Mouse (Mus musculus): Measurements from ENCODE around the gene Lsm3. TPM values are rescaled to one million over a fixed set of nuclear protein-coding genes. Genes with fewer than 3 reads are reported as not detected.
A peak's percentile ranks its signal among the peaks of the same experiment; 100 is the strongest.

Lsm3 gene
- polyA plus RNA-seq, 1 experiment from 2014 or later: 280 TPM

GRCm38 (mm10) chr6:91535231-91535630 is 19.5 kb downstream of the Lsm3 start:
- Histone ChIP-seq H3K9me3 (replicated peaks) (no peaks in the 10 kb centered on the region), H3K9ac (no peak overlapping the region), H3K36me3 (no peaks in the 10 kb centered on the region), H3K4me3 (replicated peaks) (no peak overlapping the region), H3K27ac (no peak overlapping the region), H3K27me3 (no peaks in the 10 kb centered on the region), H3K4me1 (peaks cover 19% of the 10 kb centered on the region), H3K4me2 (no peak overlapping the region)
- no peak for ATAC-seq (replicated peaks; ENCODE audit: low FRiP score)
- 84% methylated on average over 3 of the region's 3 CpGs for WGBS

- Histone ChIP-seq H3K9me3 (replicated peaks) (no peaks in the 10 kb centered on the region), H3K9ac (no peak overlapping the region), H3K4me1 (peaks cover 19% of the 10 kb centered on the region), H3K27ac (no peak overlapping the region), H3K4me3 (replicated peaks) (no peak overlapping the region), H3K27me3 (no peaks in the 10 kb centered on the region), H3K4me2 (no peak overlapping the region), H3K36me3 (no peaks in the 10 kb centered on the region)
- WGBS: 78% methylated on average over 11 of the region's 11 CpGs
- ATAC-seq (replicated peaks; ENCODE audit: low FRiP score): no peak
Measured at GRCm38 (mm10) chr6:91536047-91536765, 20.5 kb downstream of the Lsm3 start.

- H3K36me3 ChIP-seq: no peaks in the 10 kb centered on the region
- no peak overlapping the region for H3K9ac ChIP-seq
- no peak for ATAC-seq (replicated peaks; ENCODE audit: low FRiP score)
- H3K4me1 ChIP-seq: peaks cover 19% of the 10 kb centered on the region
- H3K4me3 ChIP-seq (replicated peaks): no peak overlapping the region
- no peak overlapping the region for H3K4me2 ChIP-seq
- H3K27ac ChIP-seq: no peak overlapping the region
- no peaks in the 10 kb centered on the region for H3K9me3 ChIP-seq (replicated peaks)
- no peaks in the 10 kb centered on the region for H3K27me3 ChIP-seq
- WGBS: 67% methylated on average over 3 of the region's 3 CpGs
Measured at GRCm38 (mm10) chr6:91541276-91541675, 25.5 kb downstream of the Lsm3 start.

- Histone ChIP-seq H3K9ac (no peak overlapping the region), H3K27me3 (no peaks in the 10 kb centered on the region), H3K36me3 (no peaks in the 10 kb centered on the region), H3K4me2 (no peak overlapping the region), H3K4me3 (replicated peaks) (no peak overlapping the region), H3K4me1 (peaks cover 23% of the 10 kb centered on the region), H3K27ac (peak overlapping the region; percentile 24; the same call in 1 of the 2 replicates), H3K9me3 (replicated peaks) (no peaks in the 10 kb centered on the region)
- no peak for ATAC-seq (replicated peaks; ENCODE audit: low FRiP score)
- 64% methylated on average over 5 of the region's 5 CpGs for WGBS
Measured at GRCm38 (mm10) chr6:91543056-91543455, 27.3 kb downstream of the Lsm3 start.

GRCm38 (mm10) chr6:91546241-91546884 is 30.6 kb downstream of the Lsm3 start:
- Histone ChIP-seq H3K4me2 (no peak overlapping the region), H3K27me3 (no peaks in the 10 kb centered on the region), H3K4me3 (replicated peaks) (no peak overlapping the region), H3K9ac (no peak overlapping the region), H3K4me1 (peaks cover 31% of the 10 kb centered on the region), H3K9me3 (replicated peaks) (no peaks in the 10 kb centered on the region), H3K27ac (peak overlapping the region; percentile 18; the same call in 1 of the 2 replicates), H3K36me3 (no peaks in the 10 kb centered on the region)
- ATAC-seq (replicated peaks; ENCODE audit: low FRiP score): peak; percentile 35; the same call in 1 of the 2 replicates
- 24% methylated on average over 9 of the region's 9 CpGs for WGBS

GRCm38 (mm10) chr6:91547313-91547712 is 31.6 kb downstream of the Lsm3 start:
- no peaks in the 10 kb centered on the region for H3K36me3 ChIP-seq
- no peaks in the 10 kb centered on the region for H3K27me3 ChIP-seq
- ATAC-seq (replicated peaks; ENCODE audit: low FRiP score): no peak
- H3K4me3 ChIP-seq (replicated peaks): no peak overlapping the region
- H3K9me3 ChIP-seq (replicated peaks): no peaks in the 10 kb centered on the region
- H3K4me1 ChIP-seq: peaks cover 33% of the 10 kb centered on the region
- no peak overlapping the region for H3K4me2 ChIP-seq
- no peak overlapping the region for H3K9ac ChIP-seq
- no peak overlapping the region for H3K27ac ChIP-seq
- WGBS: 48% methylated on average over 1 of the region's 1 CpGs

- peaks cover 27% of the 10 kb centered on the region for H3K4me1 ChIP-seq
- no peaks in the 10 kb centered on the region for H3K36me3 ChIP-seq
- H3K27ac ChIP-seq: peak overlapping the region; percentile 28; the same call in 1 of the 2 replicates
- H3K4me3 ChIP-seq (replicated peaks): no peak overlapping the region
- WGBS: 25% methylated on average over 5 of the region's 5 CpGs
- H3K9me3 ChIP-seq (replicated peaks): no peaks in the 10 kb centered on the region
- H3K9ac ChIP-seq: no peak overlapping the region
- H3K27me3 ChIP-seq: no peaks in the 10 kb centered on the region
- 0 out of 2 replicates have a peak, but pooled peaks have one; percentile 55 for ATAC-seq (replicated peaks; ENCODE audit: low FRiP score)
- no peak overlapping the region for H3K4me2 ChIP-seq
Measured at GRCm38 (mm10) chr6:91549621-91550020, 33.9 kb downstream of the Lsm3 start.

GRCm38 (mm10) chr6:91551671-91552070 is 35.9 kb downstream of the Lsm3 start:
- Histone ChIP-seq H3K36me3 (no peaks in the 10 kb centered on the region), H3K9me3 (replicated peaks) (no peaks in the 10 kb centered on the region), H3K27me3 (no peaks in the 10 kb centered on the region), H3K27ac (no peak overlapping the region), H3K4me2 (no peak overlapping the region), H3K9ac (no peak overlapping the region), H3K4me1 (peaks cover 18% of the 10 kb centered on the region), H3K4me3 (replicated peaks) (no peak overlapping the region)
- 98% methylated on average over 3 of the region's 3 CpGs for WGBS
- ATAC-seq (replicated peaks; ENCODE audit: low FRiP score): no peak

GRCm38 (mm10) chr6:91552693-91553092 is 37.0 kb downstream of the Lsm3 start:
- no peak overlapping the region for H3K4me2 ChIP-seq
- H3K4me3 ChIP-seq (replicated peaks): no peak overlapping the region
- no peak overlapping the region for H3K9ac ChIP-seq
- ATAC-seq (replicated peaks; ENCODE audit: low FRiP score): no peak
- no peaks in the 10 kb centered on the region for H3K36me3 ChIP-seq
- no peaks in the 10 kb centered on the region for H3K27me3 ChIP-seq
- peaks cover 18% of the 10 kb centered on the region for H3K4me1 ChIP-seq
- WGBS: 8% methylated on average over 3 of the region's 3 CpGs
- 0 out of 2 replicates have a peak overlapping the region, but pooled peaks have one; percentile 22 for H3K27ac ChIP-seq
- no peaks in the 10 kb centered on the region for H3K9me3 ChIP-seq (replicated peaks)

- H3K27ac ChIP-seq: no peak overlapping the region
- H3K4me2 ChIP-seq: no peak overlapping the region
- WGBS: 50% methylated on average over 1 of the region's 1 CpGs
- H3K4me1 ChIP-seq: no peaks in the 10 kb centered on the region
- no peak for ATAC-seq (replicated peaks; ENCODE audit: low FRiP score)
- H3K4me3 ChIP-seq (replicated peaks): no peak overlapping the region
- no peaks in the 10 kb centered on the region for H3K9me3 ChIP-seq (replicated peaks)
- no peaks in the 10 kb centered on the region for H3K36me3 ChIP-seq
- no peaks in the 10 kb centered on the region for H3K27me3 ChIP-seq
- H3K9ac ChIP-seq: no peak overlapping the region
Measured at GRCm38 (mm10) chr6:91558565-91558964, 42.8 kb downstream of the Lsm3 start.

- Histone ChIP-seq H3K4me1 (no peaks in the 10 kb centered on the region), H3K27ac (no peak overlapping the region), H3K36me3 (no peaks in the 10 kb centered on the region), H3K4me2 (no peak overlapping the region), H3K4me3 (replicated peaks) (no peak overlapping the region), H3K9ac (no peak overlapping the region), H3K27me3 (no peaks in the 10 kb centered on the region), H3K9me3 (replicated peaks) (no peaks in the 10 kb centered on the region)
- 82% methylated on average over 4 of the region's 4 CpGs for WGBS
- ATAC-seq (replicated peaks; ENCODE audit: low FRiP score): no peak
Measured at GRCm38 (mm10) chr6:91559371-91559770, 43.6 kb downstream of the Lsm3 start.

- no peak overlapping the region for H3K27ac ChIP-seq
- H3K36me3 ChIP-seq: no peaks in the 10 kb centered on the region
- ATAC-seq (replicated peaks; ENCODE audit: low FRiP score): no peak
- H3K27me3 ChIP-seq: no peaks in the 10 kb centered on the region
- no peaks in the 10 kb centered on the region for H3K9me3 ChIP-seq (replicated peaks)
- 92% methylated on average over 3 of the region's 3 CpGs for WGBS
- no peak overlapping the region for H3K4me2 ChIP-seq
- no peaks in the 10 kb centered on the region for H3K4me1 ChIP-seq
- no peak overlapping the region for H3K4me3 ChIP-seq (replicated peaks)
- no peak overlapping the region for H3K9ac ChIP-seq
Measured at GRCm38 (mm10) chr6:91560186-91560585, 44.5 kb downstream of the Lsm3 start.

All from kidney, embryonic 15.5 days (tissue).